Mouse (Mus musculus) bone marrow macrophage, adult 2 months (primary cell): ENCODE results near the gene Lyg2.

Experiments used
- CTCF ChIP-seq: IDR thresholded peaks from 2 replicates; pipeline ENCODE4 v1.5.1; 2012; ENCODE audit warnings: low read depth, mild to moderate bottlenecking, low read length, moderate library complexity
- POLR2A ChIP-seq: IDR thresholded peaks from 2 replicates; pipeline ENCODE4 v1.6.1; 2012; ENCODE audit warnings: mild to moderate bottlenecking, low read depth, low read length, borderline replicate concordance

DNA sequence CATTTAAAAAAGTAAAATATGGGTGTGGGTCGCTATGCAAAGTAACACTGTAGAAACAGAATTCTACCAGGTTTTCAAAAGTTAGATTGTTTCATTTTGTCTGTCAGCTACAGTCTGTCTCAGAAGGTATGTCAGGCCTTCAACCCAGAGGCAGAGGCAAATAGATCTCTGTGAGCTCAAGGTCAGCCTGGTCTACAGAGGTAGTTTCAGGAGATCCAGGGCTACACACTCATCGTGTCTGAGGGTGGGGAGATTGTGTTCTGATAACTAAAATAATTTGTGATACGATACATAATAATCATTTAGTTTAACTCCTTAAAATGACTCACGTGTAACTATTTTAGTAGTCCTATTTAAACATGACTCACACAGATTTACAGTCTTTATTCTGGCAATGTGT, 43.1 kb downstream of the Lyg2 start:
- no peak for TF ChIP-seq CTCF
- TF ChIP-seq POLR2A: no peak
